Mouse (Mus musculus) heart, embryonic 12.5 days (tissue): ENCODE data around the gene Olfr653. TPM values are rescaled to one million over a fixed set of nuclear protein-coding genes. Genes with fewer than 3 reads are reported as not detected.

ENCODE experiments used
- ATAC-seq: fragments of 200-750 bp; cut with Nextera tagmentation; 2 replicates; pipeline ENCODE4 v1.8.0; 2017; ENCODE audit warnings: moderate TSS enrichment, moderate library complexity; ENCODE audit not compliant: insufficient number of reproducible peaks, low FRiP score
- H3K27ac ChIP-seq: fragments of 300-500 bp; sonication (generic); 2 replicates; pipeline ENCODE4 v1.5.1; 2016; ENCODE audit warnings: mild to moderate bottlenecking, moderate library complexity; ENCODE audit not compliant: poor library complexity, severe bottlenecking
- H3K27me3 ChIP-seq: fragments of 300-500 bp; sonication (generic); replicated peaks from 2 replicates; pipeline ENCODE4 v1.6.1; 2016; ENCODE audit warnings: mild to moderate bottlenecking, moderate library complexity
- H3K36me3 ChIP-seq: fragments of 300-500 bp; sonication (generic); 2 replicates; pipeline ENCODE4 v1.6.1; 2016; ENCODE audit warnings: mild to moderate bottlenecking, moderate library complexity
- H3K4me1 ChIP-seq: fragments of 300-500 bp; sonication (generic); replicated peaks from 2 replicates; pipeline ENCODE4 v1.6.1; 2016; ENCODE audit warnings: mild to moderate bottlenecking
- H3K4me2 ChIP-seq: fragments of 300-500 bp; sonication (generic); 2 replicates; pipeline ENCODE4 v1.6.1; 2016; ENCODE audit warnings: mild to moderate bottlenecking, moderate library complexity
- H3K4me3 ChIP-seq: fragments of 300-500 bp; sonication (generic); 2 replicates; pipeline ENCODE4 v1.5.1; 2016; ENCODE audit warnings: mild to moderate bottlenecking
- H3K9ac ChIP-seq: fragments of 300-500 bp; sonication (generic); 2 replicates; pipeline ENCODE4 v1.6.1; 2016; ENCODE audit warnings: mild to moderate bottlenecking, moderate library complexity
- H3K9me3 ChIP-seq: fragments of 300-500 bp; sonication (generic); replicated peaks from 2 replicates; pipeline ENCODE4 v1.6.1; 2016; ENCODE audit warnings: mild to moderate bottlenecking, moderate library complexity
- polyA plus RNA-seq: library from polyadenylated mRNA; unstranded; fragments of >200 nt; fragmentation: Nextera tagmentation; extraction: Ambion mirVana; gene quantifications from 2 replicates; pipeline ENCODE4 v1.2.1, GENCODE M21; 2016

The Olfr653 gene
- polyA plus RNA-seq, 1 experiment from 2014 or later, result not detected

GRCm38 (mm10) chr7:104624494-104624893 lies 47.4 kb downstream of the Olfr653 start, which contains the start of gene Olfr657:
Gene Olfr657 (plus strand): TSS chr7:104624794.
- Histone ChIP-seq H3K36me3 (no peaks in the 10 kb centered on the region), H3K4me3 (no peak within 1 kb of the TSS), H3K9ac (no peak within 1 kb of the TSS), H3K4me2 (no peak within 1 kb of the TSS), H3K27ac (no peak within 1 kb of the TSS), H3K9me3 (no peaks in the 10 kb centered on the region), H3K27me3 (no peaks in the 10 kb centered on the region), H3K4me1 (no peaks in the 10 kb centered on the region)
- no peak for ATAC-seq

Other genes with a start within 250 kb of the Olfr653 start
- 0.17 TPM in 1 of 2 replicates, not detected in the other for gene Trim34b, start 247.8 kb upstream of the Olfr653 start, polyA plus RNA-seq
- gene Trim12c, start 224.0 kb upstream of the Olfr653 start, polyA plus RNA-seq, result 2.3 and 2.4 TPM in 2 replicates
- gene Trim30b, start 207.4 kb upstream of the Olfr653 start, polyA plus RNA-seq, result not detected in 2 replicates
- not detected in 2 replicates for gene Trim30c, start 176.5 kb upstream of the Olfr653 start, polyA plus RNA-seq
- 0.49 and 0.76 TPM in 2 replicates for gene Trim30a, start 112.1 kb upstream of the Olfr653 start, polyA plus RNA-seq
- 0.23 and 0.31 TPM in 2 replicates for gene Trim30d, start 69.5 kb upstream of the Olfr653 start, polyA plus RNA-seq
- gene Olfr651, start 27.2 kb upstream of the Olfr653 start, polyA plus RNA-seq, result not detected in 2 replicates
- not detected in 2 replicates for gene Olfr652, start 16.4 kb upstream of the Olfr653 start, polyA plus RNA-seq
- not detected in 2 replicates for gene Olfr654, start 9.7 kb downstream of the Olfr653 start, polyA plus RNA-seq
- gene Olfr655, start 24.5 kb downstream of the Olfr653 start, polyA plus RNA-seq, result not detected in 2 replicates
- not detected in 2 replicates for gene Olfr656, start 36.6 kb downstream of the Olfr653 start, polyA plus RNA-seq
- not detected in 2 replicates for gene Olfr657, start 47.5 kb downstream of the Olfr653 start, polyA plus RNA-seq
- gene Olfr658, start 70.0 kb downstream of the Olfr653 start, polyA plus RNA-seq, result 0.05 TPM in 1 of 2 replicates, not detected in the other
- not detected in 2 replicates for gene Olfr659, start 89.4 kb downstream of the Olfr653 start, polyA plus RNA-seq
- not detected in 2 replicates for gene Olfr661, start 109.2 kb downstream of the Olfr653 start, polyA plus RNA-seq
- gene Usp17le, start 200.2 kb downstream of the Olfr653 start, polyA plus RNA-seq, result not detected in 2 replicates